Comparison of ENCODE assay signal across 11 mouse cellular contexts in the genomic region with DNA sequence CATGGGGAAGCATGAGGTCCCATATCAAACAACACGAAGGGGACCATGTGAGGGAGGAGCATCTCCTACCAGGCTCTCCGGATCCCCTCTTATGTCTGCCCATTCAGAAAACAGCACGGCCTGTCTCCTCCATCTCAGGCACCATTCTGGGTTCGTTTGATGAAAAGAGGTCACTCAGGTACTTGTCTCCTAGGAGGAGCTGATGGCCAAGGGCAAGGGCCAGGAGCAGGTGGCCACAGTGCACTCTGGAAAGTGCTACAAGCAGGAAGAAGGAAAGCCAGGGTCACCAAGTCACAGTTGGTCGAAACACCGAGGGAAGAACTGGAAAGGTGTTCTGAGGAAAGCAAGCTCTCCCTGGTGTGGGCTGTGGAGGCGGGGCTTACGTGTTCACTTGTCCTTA.
"Had no signal": no experiment of that assay in that cellular context is flagged by ENCODE, and none has a peak within 500 bp of the region (broad histone marks: within the 10 kb centered on the region; RNA-seq: fewer than 3 reads in every experiment).

No protein-coding gene starts in this region.

- H3K4me1 ChIP-seq: kidney, embryonic 15.5 days; limb, embryonic 12.5 days; limb, embryonic 15.5 days; liver, embryonic 13.5 days; stomach, embryonic 15.5 days had no signal

- H3K27ac ChIP-seq: kidney, embryonic 15.5 days; limb, embryonic 12.5 days; limb, embryonic 15.5 days; liver, embryonic 13.5 days; stomach, embryonic 15.5 days had no signal

- H3K4me3 ChIP-seq: kidney, embryonic 15.5 days; limb, embryonic 12.5 days; limb, embryonic 15.5 days; liver, embryonic 13.5 days; stomach, embryonic 15.5 days had no signal

- DNase-seq: left cerebral cortex, postnatal 4 days; liver, embryonic 13.5 days; lung, postnatal 4 days; midbrain, embryonic 14.5 days; right cerebral cortex, postnatal 25 days; spleen, adult 18-20 months; thymus, postnatal 25 days had no signal
